Mouse (Mus musculus): Measurements from ENCODE around the gene Krtap1-4.
"Not testable (repeated sequence)": the region's sequence is repeated elsewhere in the genome, so short reads cannot be mapped to it uniquely, and the experiment has no call there.

The Krtap1-4 gene

GRCm38 (mm10) chr11:99583245-99583704 is at the start of gene Krtap1-4:
Gene Krtap1-4, minus strand, starts transcription at chr11:99583654.
- in situ Hi-C loops (cut with MboI, MseI): no loop called here

- in situ Hi-C loops (cut with MboI, MseI): no loop called here
Measured at GRCm38 (mm10) chr11:99630890-99631289, 47.4 kb upstream of the Krtap1-4 start.

- in situ Hi-C loops (cut with MboI, MseI): no loop called here
Measured at GRCm38 (mm10) chr11:99628138-99628537, 44.7 kb upstream of the Krtap1-4 start, which contains the start of gene Krtap4-1. Gene Krtap4-1, minus strand, starts transcription at chr11:99628238.

- in situ Hi-C loops (cut with MboI, MseI): no loop called here
Measured at GRCm38 (mm10) chr11:99620335-99620734, 36.9 kb upstream of the Krtap1-4 start, which contains the start of gene Gm11562. Gene Gm11562, minus strand, starts transcription at chr11:99620435.

GRCm38 (mm10) chr11:99614796-99615363 is 31.4 kb upstream of the Krtap1-4 start, which contains the start of gene Krtap2-4:
Gene Krtap2-4, minus strand, starts transcription at chr11:99614846.
- in situ Hi-C loops (cut with MboI, MseI): no loop called here

- in situ Hi-C loops (cut with MboI, MseI): not testable (repeated sequence)
Measured at GRCm38 (mm10) chr11:99610089-99610488, 26.6 kb upstream of the Krtap1-4 start, which contains the start of gene Gm11937. Gene Gm11937, minus strand, starts transcription at chr11:99610189.

- in situ Hi-C loops (cut with MboI, MseI): no loop called here
Measured at GRCm38 (mm10) chr11:99609126-99609525, 25.7 kb upstream of the Krtap1-4 start.

- in situ Hi-C loops (cut with MboI, MseI): not testable (repeated sequence)
Measured at GRCm38 (mm10) chr11:99603208-99603607, 19.8 kb upstream of the Krtap1-4 start, which contains the start of gene Gm11938. Gene Gm11938, minus strand, starts transcription at chr11:99603308.

GRCm38 (mm10) chr11:99597742-99598141 is 14.3 kb upstream of the Krtap1-4 start, which contains the start of gene Krtap9-3:
Gene Krtap9-3, minus strand, starts transcription at chr11:99598105.
- in situ Hi-C loops (cut with MboI, MseI): not testable (repeated sequence)

- in situ Hi-C loops (cut with MboI, MseI): no loop called here
Measured at GRCm38 (mm10) chr11:99590981-99591380, 7.5 kb upstream of the Krtap1-4 start, which contains the start of gene Krtap1-3. Gene Krtap1-3, minus strand, starts transcription at chr11:99591339.

- in situ Hi-C loops (cut with MboI, MseI): no loop called here
Measured at GRCm38 (mm10) chr11:99585096-99585495, 1.6 kb upstream of the Krtap1-4 start.

- in situ Hi-C loops (cut with MboI, MseI): no loop called here
Measured at GRCm38 (mm10) chr11:99581564-99581963, 1.9 kb downstream of the Krtap1-4 start.

GRCm38 (mm10) chr11:99581051-99581450 is 2.4 kb downstream of the Krtap1-4 start:
- in situ Hi-C loops (cut with MboI, MseI): no loop called here

- in situ Hi-C loops (cut with MboI, MseI): no loop called here
Measured at GRCm38 (mm10) chr11:99580636-99581035, 2.8 kb downstream of the Krtap1-4 start, which contains the start of gene Krtap1-5. Gene Krtap1-5, minus strand, starts transcription at chr11:99581016.

- in situ Hi-C loops (cut with MboI, MseI): no loop called here
Measured at GRCm38 (mm10) chr11:99574106-99574505, 9.3 kb downstream of the Krtap1-4 start.

- in situ Hi-C loops (cut with MboI, MseI): no loop called here
Measured at GRCm38 (mm10) chr11:99573164-99573563, 10.3 kb downstream of the Krtap1-4 start.

- in situ Hi-C loops (cut with MboI, MseI): no loop called here
Measured at GRCm38 (mm10) chr11:99566530-99566929, 16.9 kb downstream of the Krtap1-4 start, which contains the start of gene Krtap3-1. Gene Krtap3-1, minus strand, starts transcription at chr11:99566630.

GRCm38 (mm10) chr11:99562580-99562979 is 20.9 kb downstream of the Krtap1-4 start:
- in situ Hi-C loops (cut with MboI, MseI): no loop called here

GRCm38 (mm10) chr11:99559366-99559765 is 24.1 kb downstream of the Krtap1-4 start, which contains the start of gene Gm11939:
Gene Gm11939, minus strand, starts transcription at chr11:99559466.
- in situ Hi-C loops (cut with MboI, MseI): no loop called here

- in situ Hi-C loops (cut with MboI, MseI): no loop called here
Measured at GRCm38 (mm10) chr11:99557976-99558745, 25.3 kb downstream of the Krtap1-4 start.

- in situ Hi-C loops (cut with MboI, MseI): no loop called here
Measured at GRCm38 (mm10) chr11:99556753-99557152, 26.7 kb downstream of the Krtap1-4 start, which contains the start of gene Krtap3-2. Gene Krtap3-2, minus strand, starts transcription at chr11:99556853.

- in situ Hi-C loops (cut with MboI, MseI): no loop called here
Measured at GRCm38 (mm10) chr11:99556195-99556594, 27.3 kb downstream of the Krtap1-4 start.

All from T-helper 1 cell (primary cell).